Mouse (Mus musculus): ENCODE measurements around the gene Tgfb2.

Gene Tgfb2

DNA sequence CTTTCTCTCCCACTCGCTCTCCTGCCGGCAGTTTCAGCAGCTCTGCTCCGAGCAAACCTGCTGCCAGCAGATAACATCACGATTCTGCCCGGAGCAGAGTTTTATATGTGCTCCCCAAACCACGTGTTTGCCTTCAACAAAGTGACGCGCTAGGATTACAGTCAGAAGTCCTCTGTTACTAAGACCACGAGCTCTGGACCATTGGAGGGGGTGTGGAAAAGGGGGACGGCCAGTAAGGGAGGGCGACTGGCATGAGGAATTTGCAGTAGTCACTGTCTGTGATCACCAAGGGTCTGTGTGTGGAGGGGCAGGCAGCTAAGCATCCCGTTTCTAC is at the start of gene Tgfb2:
Gene Tgfb2, minus strand, starts transcription at position 75 of the 334 bp plus-strand sequence.
- peak; percentile 68 for DNase-seq (ENCODE audit: low read depth, low spot score)

DNA sequence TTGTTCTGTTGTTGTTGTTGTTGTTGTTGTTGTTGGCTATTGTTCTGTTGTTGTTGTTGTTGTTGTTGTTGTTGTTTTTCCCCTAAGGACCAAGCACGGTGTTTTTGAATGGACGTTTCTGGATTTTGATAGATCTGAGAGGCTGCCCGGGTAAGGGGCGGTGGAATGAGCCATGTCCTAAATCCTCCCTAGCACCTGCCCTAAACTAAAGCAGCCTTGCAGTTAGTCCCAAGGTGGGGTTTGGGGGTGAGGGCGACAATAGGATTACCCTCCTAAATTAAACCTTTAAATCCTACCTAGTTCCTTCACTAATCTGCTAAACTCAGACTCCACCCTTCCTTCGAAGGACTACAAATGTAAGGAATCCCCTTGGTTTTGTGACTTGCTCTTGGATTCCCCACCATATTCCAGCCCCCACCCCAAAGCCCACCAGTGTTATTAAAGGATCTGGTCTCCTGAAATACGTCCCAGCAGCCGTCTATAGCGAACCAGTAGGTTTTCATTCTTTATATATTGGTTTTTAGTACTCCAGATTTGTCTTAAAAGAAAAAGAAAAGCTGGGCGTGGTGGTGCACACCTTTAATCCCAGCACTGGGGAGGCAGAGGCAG is 44.0 kb upstream of the Tgfb2 start:
- no peak for DNase-seq (ENCODE audit: low read depth, low spot score)

DNA sequence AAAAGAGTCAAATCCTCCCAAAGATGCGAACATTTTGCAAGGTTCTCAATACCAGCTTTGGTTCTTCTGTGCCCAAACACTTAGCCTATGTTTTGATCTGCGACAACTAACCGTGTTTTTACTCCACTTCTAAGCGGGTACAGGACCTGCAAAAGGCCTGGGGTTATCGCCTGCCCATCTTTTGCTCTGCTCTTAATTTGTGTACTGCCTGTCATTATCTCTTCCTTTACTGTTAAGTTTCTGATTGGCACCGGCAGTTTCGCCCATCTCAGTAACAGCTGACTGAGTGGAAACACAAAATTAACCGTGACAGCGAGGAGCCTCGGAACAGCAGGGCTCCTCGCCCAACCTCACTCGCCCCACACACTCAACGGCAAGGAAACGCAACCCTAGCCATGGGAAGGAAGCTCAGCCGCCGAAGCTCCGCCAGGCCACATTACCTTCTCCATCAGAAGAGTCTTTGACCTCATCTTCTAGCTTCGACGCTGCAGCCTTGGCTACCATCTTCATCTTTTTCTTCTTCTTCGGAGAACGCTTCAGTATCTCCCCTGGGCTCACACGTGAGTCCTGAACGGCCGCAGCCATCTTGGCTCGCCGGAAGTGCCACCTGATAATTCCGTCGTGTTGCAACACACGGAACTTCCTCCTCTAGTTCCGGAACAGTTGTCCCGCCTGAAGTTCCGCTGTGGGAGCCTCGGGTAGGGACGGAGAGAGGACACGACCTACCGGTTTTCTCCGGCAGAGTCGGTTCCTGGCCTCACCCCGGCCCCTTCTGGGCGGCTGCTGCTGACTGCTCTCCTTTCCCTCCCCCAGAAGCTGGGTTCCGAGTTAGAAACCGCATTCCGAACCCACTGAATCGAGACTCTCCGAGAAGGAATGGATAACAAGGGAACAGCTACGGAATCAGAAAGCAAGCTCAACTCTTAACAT is 43.2 kb upstream of the Tgfb2 start, which contains the start of gene Rrp15:
Gene Rrp15, minus strand, starts transcription at position 635 of the 930 bp plus-strand sequence.
- DNase-seq (ENCODE audit: low read depth, low spot score), result peak; percentile 94

DNA sequence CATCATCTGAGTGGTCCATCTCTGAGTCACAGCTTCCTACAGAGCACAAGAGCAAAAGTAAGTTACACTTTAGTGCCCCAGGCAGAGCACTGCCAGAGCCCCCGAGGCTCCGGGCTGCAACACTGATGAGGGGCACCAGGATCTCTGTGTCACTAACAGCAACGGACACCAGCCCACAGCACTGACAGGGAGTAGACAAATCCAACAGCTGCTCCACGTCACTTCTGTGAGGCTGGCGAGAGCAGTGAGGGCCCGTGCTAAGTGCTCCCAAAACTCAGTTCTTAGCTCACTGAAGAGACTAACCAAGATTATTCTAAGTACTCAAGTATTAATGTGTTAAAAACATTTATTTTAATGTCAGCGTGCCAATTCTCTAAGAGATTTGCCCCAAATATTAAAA is 34.0 kb upstream of the Tgfb2 start:
- no peak for DNase-seq (ENCODE audit: low read depth, low spot score)

DNA sequence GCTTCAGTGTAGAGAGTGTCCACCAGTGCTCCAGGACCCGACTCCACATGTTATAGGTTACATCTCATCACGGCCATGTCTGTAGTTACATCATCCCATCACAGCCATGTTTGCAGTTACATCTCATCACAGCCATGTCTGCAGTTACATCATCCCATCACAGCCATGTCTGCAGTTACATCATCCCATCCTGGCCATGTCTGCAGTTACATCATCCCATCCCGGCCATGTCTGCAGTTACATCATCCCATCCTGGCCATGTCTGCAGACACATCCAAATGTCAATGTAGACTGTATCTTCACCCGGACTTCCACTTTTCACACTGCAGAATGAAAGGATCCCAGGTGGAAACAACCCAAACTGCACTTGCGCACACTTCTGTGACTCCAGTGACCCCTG is 29.7 kb upstream of the Tgfb2 start:
- DNase-seq (ENCODE audit: low read depth, low spot score), result no peak

DNA sequence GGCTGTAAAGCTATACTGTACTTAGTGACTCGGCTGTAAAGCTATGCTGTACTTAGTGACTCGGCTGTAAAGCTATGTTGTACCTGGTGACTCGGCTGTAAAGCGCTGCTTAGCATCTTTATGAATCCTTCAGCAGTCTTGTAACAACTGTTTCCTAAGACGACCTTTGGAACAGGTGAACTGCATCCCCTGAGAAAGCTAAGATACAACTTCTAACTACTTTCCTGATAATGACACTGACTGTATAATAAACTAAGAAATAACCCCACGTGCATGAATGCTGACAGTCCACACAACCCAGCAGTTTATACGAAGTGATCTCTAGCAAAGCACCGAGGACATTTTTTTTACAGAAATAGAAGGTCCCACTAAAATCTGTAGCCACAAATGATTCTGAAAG is 27.3 kb upstream of the Tgfb2 start:
- no peak for DNase-seq (ENCODE audit: low read depth, low spot score)

DNA sequence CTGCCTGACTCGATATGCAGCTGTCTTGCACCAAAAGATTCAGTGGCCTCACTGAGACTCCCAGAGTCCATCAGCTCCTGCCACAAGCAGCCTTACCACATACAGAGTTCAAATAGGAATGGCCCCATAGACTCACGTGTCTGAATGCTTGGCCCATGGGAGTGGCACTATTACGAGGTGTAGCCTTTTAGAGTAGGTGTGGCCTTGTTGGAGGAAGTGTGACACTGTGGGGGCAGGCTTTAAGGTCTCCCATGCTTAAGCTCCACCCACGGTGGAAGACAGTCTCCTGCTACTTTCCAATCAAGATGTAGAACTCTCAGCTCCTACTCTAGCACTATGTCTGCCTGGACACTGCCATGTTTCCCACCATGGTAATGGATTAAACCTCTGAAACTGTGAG is 23.0 kb upstream of the Tgfb2 start:
- DNase-seq (ENCODE audit: low read depth, low spot score), result no peak

DNA sequence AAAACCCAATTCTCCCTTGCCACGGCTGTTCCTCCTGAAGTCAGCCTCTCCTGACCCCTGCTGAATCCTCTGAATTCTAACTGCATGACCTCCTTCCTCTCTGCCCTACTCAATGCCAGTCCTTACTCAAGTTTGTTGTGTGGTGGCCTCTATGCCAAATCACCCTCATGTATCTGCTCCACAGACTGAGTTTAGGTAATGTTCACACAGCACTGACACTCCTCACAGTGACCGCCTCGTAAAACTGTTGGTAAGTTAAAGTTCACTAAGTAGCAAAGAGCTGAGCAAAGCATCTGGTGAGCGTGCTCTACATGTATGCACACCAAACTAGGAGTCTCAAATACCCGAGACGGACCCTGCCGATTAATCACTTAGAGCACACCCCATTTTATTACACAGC is 20.3 kb upstream of the Tgfb2 start:
- DNase-seq (ENCODE audit: low read depth, low spot score), result no peak

DNA sequence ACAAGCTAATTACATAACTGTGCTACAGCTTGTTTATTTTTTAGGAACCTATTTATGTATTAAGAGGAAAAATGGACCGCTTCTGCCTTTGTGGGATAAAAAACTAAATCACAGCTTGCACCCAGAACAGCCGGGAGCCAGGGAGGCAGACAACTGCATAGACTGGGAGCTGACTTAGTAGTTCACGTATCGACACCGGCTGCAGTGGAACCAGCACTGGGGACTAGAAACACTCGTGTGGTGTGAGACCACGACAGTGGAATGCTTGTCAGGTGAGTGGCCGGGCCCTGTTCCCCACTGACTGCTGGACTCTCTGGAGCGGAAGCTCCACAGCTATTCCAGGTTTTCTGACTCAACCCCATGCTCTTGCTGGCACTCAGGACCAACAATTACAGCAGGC is 16.5 kb upstream of the Tgfb2 start:
- DNase-seq (ENCODE audit: low read depth, low spot score), result no peak

DNA sequence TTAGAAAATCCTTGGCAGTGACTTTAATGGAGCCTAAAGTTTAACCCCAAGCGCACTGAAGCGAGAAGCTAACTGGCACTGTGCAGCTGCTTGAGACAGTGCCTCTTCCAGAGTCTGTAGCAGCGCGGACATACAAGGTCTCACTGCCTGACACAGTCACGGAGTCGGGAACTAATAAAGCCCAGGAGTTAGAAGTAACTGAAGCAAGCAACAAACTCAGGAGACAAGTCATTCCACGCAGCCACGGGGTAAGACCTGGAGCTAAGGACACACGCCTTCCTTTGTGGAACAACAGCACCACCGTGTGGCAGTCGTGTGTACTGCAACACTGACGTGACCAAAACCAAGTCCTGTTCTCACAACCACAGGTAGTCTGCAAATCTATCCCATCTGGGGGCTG is 16.1 kb upstream of the Tgfb2 start:
- DNase-seq (ENCODE audit: low read depth, low spot score), result peak; percentile 89

DNA sequence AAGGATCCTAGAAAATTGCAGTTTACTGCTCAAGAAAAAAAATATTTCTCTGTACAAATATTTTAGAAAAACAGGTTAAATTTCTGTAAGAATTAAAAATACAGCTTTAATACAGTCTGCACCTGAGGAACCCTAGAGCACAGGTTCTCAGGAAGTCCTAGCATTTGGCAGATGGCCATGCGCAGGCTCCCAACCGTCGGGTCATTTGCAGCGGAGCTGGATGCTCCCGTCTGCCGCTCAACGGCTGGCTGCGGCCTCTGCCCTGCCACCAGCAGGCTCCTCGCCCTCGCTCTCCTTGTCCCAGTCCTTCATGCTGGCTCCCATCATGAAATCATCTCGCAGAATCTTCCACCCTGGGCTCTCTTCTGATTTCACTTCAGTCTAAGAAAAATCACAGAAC is 15.4 kb upstream of the Tgfb2 start:
- no peak for DNase-seq (ENCODE audit: low read depth, low spot score)

DNA sequence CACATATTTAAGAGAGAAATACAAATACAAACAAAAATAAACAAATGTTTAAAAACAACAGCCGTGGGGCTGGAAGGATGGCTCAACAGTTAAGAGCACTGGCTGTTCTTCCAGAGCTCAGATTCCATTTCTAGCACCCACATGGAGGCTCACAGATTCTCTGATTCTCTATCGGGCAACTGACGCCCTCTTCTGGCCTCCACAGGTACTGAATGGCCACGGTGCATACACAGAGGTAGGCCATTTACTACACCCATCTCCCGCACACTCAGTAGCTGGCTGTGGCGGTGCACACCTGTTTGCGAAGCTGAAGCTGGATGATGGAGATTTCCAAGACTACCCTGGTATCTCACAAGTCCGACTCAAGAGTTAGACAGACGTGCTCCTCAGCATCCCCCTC is 13.9 kb upstream of the Tgfb2 start:
- DNase-seq (ENCODE audit: low read depth, low spot score), result no peak

DNA sequence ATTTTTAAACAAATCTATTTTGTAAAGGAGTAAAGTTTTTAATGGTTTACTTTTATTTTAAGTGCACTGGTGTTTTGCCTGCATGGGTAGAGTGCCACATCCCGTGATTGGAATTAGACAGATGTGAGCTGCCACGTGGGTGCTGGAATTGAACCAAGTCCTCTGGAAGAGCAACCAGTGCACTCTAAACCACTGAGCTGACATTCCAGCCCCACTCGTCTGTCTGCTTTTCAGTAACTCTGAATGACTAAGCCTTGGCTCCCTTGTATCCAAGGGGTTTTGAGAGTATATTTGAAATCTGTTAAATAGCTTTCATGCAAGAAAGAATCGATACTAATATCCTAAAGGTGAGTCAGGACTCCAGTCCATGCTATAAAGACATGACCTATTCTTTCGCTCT is 13.1 kb upstream of the Tgfb2 start:
- no peak for DNase-seq (ENCODE audit: low read depth, low spot score)

DNA sequence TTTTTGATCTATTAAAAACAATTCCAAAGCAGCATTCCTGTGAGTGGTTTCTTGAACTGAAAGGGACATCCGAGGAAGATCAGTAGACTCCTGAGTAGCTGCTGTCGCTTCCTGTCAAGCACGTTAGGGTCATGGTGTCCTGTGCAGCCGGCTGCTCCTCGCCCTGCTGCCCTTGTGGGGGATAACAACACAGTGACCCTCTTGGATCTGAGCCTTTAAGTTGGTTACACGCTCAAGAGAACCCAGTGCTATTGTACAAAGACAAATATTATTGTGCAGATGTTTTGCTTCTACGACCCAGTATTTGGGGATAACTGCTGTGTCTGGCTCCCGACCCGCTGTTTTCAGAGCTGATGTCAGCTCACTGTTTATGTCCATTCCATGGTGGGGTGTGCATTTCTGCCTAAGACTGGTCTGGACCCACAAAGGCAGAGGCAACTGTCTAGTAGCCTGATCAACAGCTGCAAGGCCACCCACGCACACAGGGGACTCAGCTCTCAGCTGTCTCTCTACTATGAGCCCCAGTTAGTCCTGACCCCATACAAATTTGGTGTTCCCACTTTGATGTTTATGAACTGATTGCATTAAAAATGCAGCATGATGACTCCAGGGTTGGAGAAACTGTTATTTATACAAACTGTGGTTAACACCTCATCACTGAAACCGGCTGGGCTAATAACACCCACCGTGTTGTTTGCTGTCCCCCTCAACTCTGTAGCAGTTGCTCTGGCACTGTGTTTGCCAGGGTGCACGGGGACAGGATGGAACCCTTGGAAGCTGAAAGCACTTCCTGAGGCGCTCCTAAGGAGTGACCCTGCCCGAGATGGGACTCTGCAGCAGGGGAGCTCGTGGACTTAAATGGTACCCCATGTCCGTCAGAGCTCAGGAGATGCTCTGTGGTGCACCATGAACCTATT is 9.4 kb upstream of the Tgfb2 start:
- DNase-seq (ENCODE audit: low read depth, low spot score), result no peak

DNA sequence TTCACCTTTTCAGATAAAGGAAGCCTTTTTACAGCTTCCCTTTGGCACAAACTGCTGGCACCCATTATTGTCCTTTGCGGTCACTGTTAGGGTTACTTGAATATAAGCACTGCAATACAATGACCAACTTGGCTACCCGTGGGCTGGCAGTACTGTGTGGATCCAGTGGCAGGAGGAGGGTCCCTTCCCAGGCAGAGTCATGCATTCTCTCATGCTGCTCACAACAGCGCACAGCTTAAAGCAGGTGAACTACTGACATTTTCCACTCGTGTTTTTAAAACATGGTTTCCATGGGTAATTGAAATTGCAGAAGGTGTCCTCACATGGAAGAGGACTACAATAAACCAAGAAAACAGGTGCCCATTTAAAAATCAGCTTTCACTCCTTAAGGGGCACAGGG is 8.4 kb upstream of the Tgfb2 start:
- no peak for DNase-seq (ENCODE audit: low read depth, low spot score)

DNA sequence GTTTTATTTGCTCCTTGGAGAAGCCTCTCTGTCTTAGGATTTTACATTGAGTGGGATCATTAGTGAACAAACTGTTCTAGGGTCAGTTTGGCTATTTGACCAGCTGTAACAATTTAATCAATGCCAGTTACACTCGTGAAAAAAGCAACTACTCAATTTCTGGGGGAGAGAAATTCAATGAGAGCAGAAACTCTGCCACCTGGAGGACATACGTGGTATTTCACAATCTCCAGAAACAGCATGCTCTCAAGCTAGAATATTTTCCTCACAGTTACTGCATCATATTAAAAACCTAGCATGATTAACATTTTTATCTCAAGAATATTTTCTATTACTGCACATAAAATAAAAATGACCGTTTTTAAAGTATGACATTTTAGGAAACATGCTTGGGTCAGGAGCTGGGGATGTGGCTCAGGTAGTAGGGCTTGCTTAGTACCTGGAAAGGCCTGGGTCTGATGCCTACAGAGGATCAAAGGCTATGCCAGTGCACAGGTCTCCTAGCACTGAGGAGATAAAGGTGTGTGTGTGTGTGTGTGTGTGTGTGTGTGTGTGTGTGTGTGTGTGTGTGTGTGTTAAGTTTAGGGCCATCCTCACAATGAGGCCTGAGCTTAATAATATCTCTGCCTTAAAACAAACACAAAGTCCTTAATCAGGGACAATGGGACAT is 7.1 kb upstream of the Tgfb2 start:
- peak; percentile 72 for DNase-seq (ENCODE audit: low read depth, low spot score)

DNA sequence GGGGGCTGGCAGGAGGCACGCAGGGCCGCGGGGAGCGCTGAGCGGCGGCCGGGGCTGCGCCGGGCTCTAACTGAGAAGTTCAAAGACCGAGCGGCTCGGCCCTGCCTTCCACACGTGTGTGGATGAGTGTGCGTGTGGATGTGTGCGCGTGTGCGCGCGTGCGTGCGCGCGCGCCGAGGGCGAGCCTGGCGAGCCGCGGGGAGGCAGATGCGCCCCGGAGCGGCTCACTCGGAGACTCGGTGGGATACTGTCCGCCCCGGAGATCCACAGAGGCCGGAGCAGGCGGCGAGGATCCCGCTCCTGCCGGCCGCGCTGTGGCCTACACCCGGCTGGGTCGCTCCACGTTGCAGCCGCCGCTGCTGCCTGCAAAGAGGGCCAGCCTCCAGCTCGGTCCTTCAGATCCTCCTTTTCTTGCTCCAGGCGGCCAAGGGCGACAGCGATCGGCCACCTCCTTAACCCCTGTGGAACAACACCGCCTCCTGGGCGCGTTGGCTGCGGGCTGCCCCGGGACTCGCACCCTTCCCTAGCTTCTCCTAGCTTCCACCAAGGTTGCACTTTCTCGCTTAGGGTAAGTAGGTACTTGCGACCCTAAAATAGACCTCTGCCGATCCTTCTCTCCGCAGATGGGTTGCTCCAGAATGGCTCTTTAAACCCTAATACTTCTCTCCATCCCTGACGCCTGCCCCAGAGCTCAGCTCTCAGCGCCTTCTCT is 430 bp downstream of the Tgfb2 start:
- peak; percentile 71 for DNase-seq (ENCODE audit: low read depth, low spot score)

DNA sequence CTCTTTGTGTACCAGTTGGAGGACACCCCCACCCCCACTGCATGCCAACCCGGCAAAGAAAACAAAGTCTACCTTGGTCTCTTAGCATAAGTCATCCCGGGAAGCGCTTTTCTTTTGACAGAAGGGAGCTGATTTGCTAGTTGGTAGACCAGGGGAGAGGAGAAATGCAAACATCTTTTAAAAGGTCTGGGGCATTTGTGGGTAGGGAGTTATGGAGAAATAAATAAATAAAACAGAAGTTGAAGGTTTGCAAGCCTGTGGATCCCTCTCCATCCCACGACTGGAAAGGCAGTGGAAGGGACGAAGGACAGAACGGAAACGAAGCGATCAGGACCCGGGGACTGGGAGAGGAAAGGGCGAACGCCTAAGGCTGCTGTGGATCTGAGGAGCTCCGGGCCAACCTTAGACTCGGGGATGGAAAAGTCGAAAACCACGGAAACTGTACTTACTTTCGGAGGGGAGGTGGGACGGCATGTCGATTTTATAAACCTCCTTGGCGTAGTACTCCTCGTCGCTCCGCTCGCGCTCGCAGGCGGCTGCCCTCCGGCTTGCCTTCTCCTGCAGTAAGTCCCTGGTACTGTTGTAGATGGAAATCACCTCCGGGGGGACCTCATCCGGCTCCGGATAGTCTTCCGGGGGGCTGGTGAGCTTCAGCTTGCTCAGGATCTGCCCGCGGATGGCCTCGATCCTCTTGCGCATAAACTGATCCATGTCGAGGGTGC is 1.6 kb downstream of the Tgfb2 start:
- DNase-seq (ENCODE audit: low read depth, low spot score), result peak; percentile 24

DNA sequence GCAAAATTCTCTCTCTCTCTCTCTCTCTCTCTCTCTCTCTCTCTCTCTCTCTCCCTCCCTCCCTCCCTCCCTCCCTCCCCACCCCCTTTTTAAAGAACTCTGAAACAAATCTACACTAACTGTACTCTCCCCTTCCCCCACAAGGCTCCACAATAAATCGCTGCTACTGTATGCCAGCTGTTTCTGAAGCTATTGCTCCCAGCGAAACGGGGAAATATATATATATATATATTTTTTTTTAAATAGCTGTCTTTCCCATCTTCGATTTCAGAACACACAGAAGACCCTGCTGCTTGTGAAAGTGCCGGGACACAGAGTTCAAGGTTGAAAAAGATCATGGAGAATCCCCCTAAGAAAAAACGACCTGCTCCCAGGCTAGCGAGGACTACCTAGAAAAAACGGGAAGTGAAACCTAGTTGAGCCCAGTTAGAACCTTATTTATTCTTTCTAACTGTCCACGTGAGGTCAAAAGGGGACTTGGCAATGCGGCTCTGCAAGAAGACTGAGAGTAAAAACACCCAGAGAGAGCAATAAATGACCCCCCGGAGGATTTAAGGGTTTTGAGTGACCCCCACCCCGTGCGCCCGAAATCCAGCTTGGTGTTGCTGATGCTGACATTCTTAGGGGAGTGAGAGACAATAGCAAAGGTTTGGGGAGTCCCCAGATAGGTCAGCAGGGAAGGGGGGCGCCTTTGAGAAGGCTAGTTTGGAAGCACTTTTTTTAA is 2.4 kb downstream of the Tgfb2 start:
- no peak for DNase-seq (ENCODE audit: low read depth, low spot score)

All from brain, adult 2 months (tissue).